Mouse (Mus musculus) lung, adult 2 months (tissue): ENCODE measurements around the gene Col8a2.

ENCODE experiments used
- CTCF ChIP-seq: fragments of 200-500 bp; IDR thresholded peaks from 2 replicates; pipeline ENCODE4 v1.5.1; 2011; ENCODE audit warnings: mild to moderate bottlenecking, low read length, control low read depth; ENCODE audit not compliant: insufficient read depth
- POLR2A ChIP-seq: fragments of 200-500 bp; IDR thresholded peaks from 2 replicates; pipeline ENCODE4 v1.6.1; 2011; ENCODE audit warnings: low read depth, mild to moderate bottlenecking, control low read depth, low read length, borderline replicate concordance; ENCODE audit errors: extremely low read depth

GRCm38 (mm10) chr4:126303877-126304276, 17.3 kb downstream of the Col8a2 start:
- TF ChIP-seq CTCF (no peak), POLR2A (no peak)
